Mouse (Mus musculus): Measurements from ENCODE around the gene Hmgn2. TPM values are rescaled to one million over a fixed set of nuclear protein-coding genes. Genes with fewer than 3 reads are reported as not detected.

The Hmgn2 gene
- total RNA-seq, 4 experiments from 2014 or later, result 115 to 129 (median 119) TPM

DNA sequence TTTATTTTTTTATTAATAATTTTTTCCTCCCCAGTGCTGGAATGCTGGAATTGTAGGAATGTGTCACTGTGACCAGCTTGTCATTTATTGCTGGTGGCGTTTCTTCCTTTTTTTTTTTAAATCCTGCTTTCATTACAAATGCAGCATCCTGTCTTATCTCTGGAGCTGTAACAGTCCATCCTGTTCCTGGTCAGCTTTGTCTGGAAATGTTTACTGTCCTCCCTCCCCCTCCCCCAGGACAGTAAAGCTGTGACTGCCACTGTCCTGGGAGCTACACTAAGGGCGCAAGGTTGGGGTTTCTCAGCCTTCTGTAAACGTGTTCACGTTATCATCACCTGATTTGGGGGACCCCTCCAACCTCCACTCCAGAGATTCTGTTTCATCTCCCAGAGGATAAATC is 43.2 kb downstream of the Hmgn2 start:
- no peak for DNase-seq (ENCODE audit: low spot score in 2 of 2)

DNA sequence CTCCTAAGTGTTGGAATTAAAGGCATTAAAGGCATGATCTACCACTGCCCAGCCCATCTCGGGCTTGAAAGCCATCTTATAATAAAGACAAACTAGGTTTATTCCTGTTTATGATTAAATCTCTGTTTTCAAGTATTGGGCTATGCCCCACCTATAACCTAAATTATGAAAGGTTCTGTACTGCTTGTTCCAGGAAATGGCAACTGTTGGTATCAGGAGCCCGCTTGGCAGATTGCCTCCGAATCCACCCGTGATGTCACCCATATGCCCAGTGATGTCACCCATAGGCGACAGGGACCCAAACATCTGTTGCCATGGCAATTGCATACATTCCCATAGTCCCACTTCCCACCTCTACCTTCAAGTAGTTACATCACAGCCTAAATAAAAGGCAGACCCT is 44.7 kb downstream of the Hmgn2 start:
- no peak for DNase-seq (ENCODE audit: low spot score in 2 of 2)

DNA sequence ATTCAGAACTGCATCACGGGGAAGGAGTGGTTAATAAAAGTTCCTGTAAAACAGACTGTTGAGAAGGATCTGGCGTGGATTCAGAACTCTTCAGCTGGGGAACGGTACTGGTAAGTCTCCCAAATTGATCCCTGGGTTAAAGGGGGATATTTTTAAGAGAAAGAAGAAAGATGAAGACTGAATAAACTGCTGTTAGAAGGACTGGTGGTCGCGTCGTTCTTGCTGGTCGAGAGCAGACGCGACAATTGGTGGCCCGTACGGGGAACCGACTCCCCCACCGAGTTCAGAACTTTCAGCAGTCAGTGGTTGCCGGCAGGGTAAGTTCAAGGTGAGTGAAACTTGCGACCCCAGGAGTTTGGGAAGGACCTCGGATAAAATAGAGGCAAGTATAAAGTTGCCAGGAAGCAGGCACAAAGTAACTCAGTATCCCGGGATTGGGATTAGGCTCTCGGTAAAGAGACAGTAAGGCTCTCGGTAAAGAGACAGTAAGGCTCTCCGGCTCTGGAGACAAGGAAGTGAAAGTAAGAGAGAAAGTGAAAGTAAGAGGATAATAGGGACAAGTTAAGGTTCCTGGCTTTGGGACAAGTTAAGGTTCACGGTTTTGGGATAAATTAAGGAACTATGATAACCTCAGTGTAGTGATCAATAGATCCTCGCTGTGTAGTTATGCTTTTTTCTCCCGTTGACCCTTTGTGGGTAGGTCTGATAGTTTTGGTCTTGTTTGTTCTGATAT is 50.2 kb downstream of the Hmgn2 start:
- peak in 1 of 2 experiments; percentile 14 for DNase-seq (ENCODE audit: low spot score in 2 of 2)

Other genes with a start within 250 kb of the Hmgn2 start
- gene Arid1a, start 211.9 kb downstream of the Hmgn2 start, total RNA-seq (2022), result 10 to 100 TPM; 86.3 to 93.9 (median 90.7) TPM
- 10 to 100 TPM; 15.3 to 19.2 (median 17.7) TPM for gene Rps6ka1, start 80.9 kb downstream of the Hmgn2 start, total RNA-seq (2022)
- gene Dhdds, start 32.3 kb upstream of the Hmgn2 start, total RNA-seq (2022), result 10 to 100 TPM; 63.6 to 73.6 (median 68.4) TPM
- not detected for gene Lin28a, start 50.2 kb upstream of the Hmgn2 start, total RNA-seq (2022)
- not detected for gene Zfp683, start 85.2 kb upstream of the Hmgn2 start, total RNA-seq (2022)
- gene Crybg2, start 92.2 kb upstream of the Hmgn2 start, total RNA-seq (2022), result 1 to 10 TPM; 3.6 to 6.8 (median 5.8) TPM
- 10 to 100 TPM in 2 of 4 experiments, 1 to 10 TPM in 2; 2.5 to 32.5 (median 12.8) TPM for gene Cd52, start 126.4 kb upstream of the Hmgn2 start, total RNA-seq (2022)
- 10 to 100 TPM; 33.5 to 51.3 (median 43.0) TPM for gene Ubxn11, start 133.9 kb upstream of the Hmgn2 start, total RNA-seq (2022)
- 100 to 1,000 TPM; 192 to 255 (median 224) TPM for gene Sh3bgrl3, start 160.1 kb upstream of the Hmgn2 start, total RNA-seq (2022)
- 10 to 100 TPM; 17.1 to 18.7 (median 17.7) TPM for gene Cep85, start 218.5 kb upstream of the Hmgn2 start, total RNA-seq (2022)
- not detected for gene Gm7534, start 234.4 kb upstream of the Hmgn2 start, total RNA-seq (2022)

Measured in left cerebral cortex, adult 8-10 months (tissue).